Mouse (Mus musculus) G1E (cell line): ENCODE data around the gene Zfp362.

Experiments
- CTCF ChIP-seq: IDR thresholded peaks from 2 replicates; pipeline ENCODE4 v1.5.1; 2012; ENCODE audit warnings: low read depth, low read length, inconsistent platforms, mixed read lengths
- POLR2AphosphoS5 ChIP-seq: IDR thresholded peaks from 2 replicates; pipeline ENCODE4 v1.6.1; 2012; ENCODE audit warnings: low read depth, low read length, inconsistent platforms; ENCODE audit not compliant: insufficient replicate concordance

DNA sequence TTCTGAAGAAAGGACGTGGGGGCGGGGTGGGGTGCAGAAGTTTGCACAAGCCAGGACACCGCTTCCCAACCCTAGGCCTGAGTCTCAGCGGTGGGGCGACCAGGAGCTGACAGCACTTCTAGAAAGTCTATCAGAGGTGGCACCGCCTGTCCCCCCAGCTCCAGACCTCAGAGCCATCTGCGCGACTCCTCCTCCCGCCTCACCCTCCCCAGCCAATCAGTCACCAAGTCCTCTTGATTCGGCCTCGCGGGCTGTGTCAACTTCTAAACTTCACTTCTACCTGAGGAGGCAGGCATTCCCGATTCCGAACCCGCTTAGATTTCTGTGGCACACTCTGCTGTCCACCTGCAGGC lies 958 bp upstream of the Zfp362 start:
- TF ChIP-seq POLR2AphosphoS5 (no peak), CTCF (no peak)
